Mouse (Mus musculus) small intestine, adult 2 months (tissue): ENCODE measurements around the gene Rasgrp1.

Experiments used
- CTCF ChIP-seq: fragments of 200-500 bp; IDR thresholded peaks from 2 replicates; pipeline ENCODE4 v1.5.1; 2012; ENCODE audit warnings: low read depth, mild to moderate bottlenecking, control low read depth, inconsistent platforms, low read length, moderate library complexity, mixed read lengths; ENCODE audit not compliant: insufficient replicate concordance, insufficient read length; ENCODE audit errors: extremely low read depth
- POLR2A ChIP-seq: fragments of 200-500 bp; IDR thresholded peaks from 2 replicates; pipeline ENCODE4 v1.6.1; 2012; ENCODE audit warnings: low read depth, mild to moderate bottlenecking, control low read depth, inconsistent platforms, low read length, moderate library complexity

DNA sequence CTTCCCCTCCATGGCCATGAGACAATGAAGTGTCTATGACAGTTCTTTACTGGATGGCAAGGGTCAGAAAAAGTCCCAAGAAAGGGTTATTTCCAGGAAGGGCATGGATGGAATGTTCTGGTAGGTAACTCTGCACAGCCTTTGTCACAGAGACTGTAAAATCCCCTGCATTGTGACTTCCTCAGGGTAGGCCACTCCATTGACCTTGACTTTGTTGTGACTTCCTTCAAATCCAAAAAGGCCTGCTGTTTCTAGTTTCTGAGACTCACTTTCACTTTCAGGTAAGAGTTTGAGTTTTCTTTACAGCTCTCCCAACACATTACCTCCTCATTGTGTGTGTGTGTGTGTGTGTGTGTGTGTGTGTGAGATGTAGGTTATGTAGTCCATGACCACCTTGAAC lies 15.1 kb upstream of the Rasgrp1 start:
- TF ChIP-seq POLR2A: no peak
- no peak for TF ChIP-seq CTCF
